Mouse (Mus musculus) G1E (cell line): ENCODE data around the gene Krtap24-1.

ENCODE experiments used
- CTCF ChIP-seq: IDR thresholded peaks from 2 replicates; pipeline ENCODE4 v1.5.1; 2012; ENCODE audit warnings: low read depth, low read length, inconsistent platforms, mixed read lengths
- GATA1 ChIP-seq: IDR thresholded peaks from 2 replicates; pipeline ENCODE4 v1.6.1; 2012; ENCODE audit warnings: borderline replicate concordance, low read length, inconsistent platforms, mixed read lengths

DNA sequence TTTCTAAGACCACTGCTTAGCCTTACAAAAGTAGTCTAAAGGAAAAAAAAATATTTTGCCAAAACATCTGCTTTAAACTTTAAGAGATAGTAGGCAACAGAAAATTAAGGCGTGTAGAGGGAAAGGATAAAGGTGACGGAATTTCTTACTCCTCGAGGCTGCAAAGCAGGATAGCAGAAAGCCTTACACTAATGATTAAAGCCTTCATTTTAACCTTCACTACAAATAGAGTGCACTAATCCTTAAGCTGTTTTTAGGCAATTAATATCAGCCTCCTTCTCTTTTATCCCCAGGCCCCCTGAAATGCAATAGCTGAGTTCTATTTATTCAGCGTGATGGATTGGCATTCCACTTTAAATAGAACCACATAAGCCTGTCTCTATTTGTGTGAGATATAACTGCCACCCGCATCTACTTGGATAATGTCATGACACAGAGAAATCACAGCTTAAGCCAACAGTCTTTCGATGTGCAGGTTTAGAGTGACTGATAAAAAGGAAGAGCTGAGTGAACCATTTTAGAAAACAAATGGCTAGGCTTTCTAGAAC, 50.4 kb downstream of the Krtap24-1 start:
- no peak for TF ChIP-seq GATA1
- TF ChIP-seq CTCF, result no peak
